Mouse (Mus musculus): ENCODE data around the gene Prkn. TPM values are rescaled to one million over a fixed set of nuclear protein-coding genes. Genes with fewer than 3 reads are reported as not detected.

Gene Prkn
- total and polyA plus RNA-seq, 3 experiments: 0.39 to 0.50 TPM; not detected in 1

- Histone ChIP-seq H3K27ac (ENCODE audit: control insufficient read depth, low read depth, low read length) (no peak overlapping the region), H3K9me3 (replicated peaks; ENCODE audit: insufficient read depth, low read length) (no peaks in the 10 kb centered on the region), H3K4me1 (ENCODE audit: control insufficient read depth in 1 of 2, insufficient read depth in 2 of 2, low read length in 2 of 2) (peaks cover 4 to 27% of the 10 kb centered on the region in 2 experiments; a peak in 3 of 4 replicates), H3K27me3 (ENCODE audit: control insufficient read depth in 1 of 2, insufficient read depth in 2 of 2, low read length in 2 of 2) (no peaks in the 10 kb centered on the region), H3K36me3 (ENCODE audit: control insufficient read depth in 1 of 2, insufficient read depth in 2 of 2, low read length in 2 of 2) (peaks cover 0 to 17% of the 10 kb centered on the region in 2 experiments; a peak in 2 of 4 replicates), H3K9ac (ENCODE audit: control insufficient read depth, low read depth, low read length, poor library complexity, severe bottlenecking) (no peak overlapping the region), H3K4me3 (ENCODE audit: control insufficient read depth in 1 of 2, insufficient read depth in 1 of 2, low read depth in 2 of 2, low read length in 2 of 2) (no peak overlapping the region), H3K79me2 (ENCODE audit: control insufficient read depth, insufficient read depth, low read length, poor library complexity) (no peaks in the 10 kb centered on the region)
- no peak for DNase-seq (ENCODE audit: low read depth, low spot score)
- no peak for TF ChIP-seq POLR2AphosphoS2 (IDR thresholded peaks at IDR 0.05; ENCODE audit: low read length)
- TF ChIP-seq GATA1 (IDR thresholded peaks at IDR 0.05; ENCODE audit: low read depth, low read length): no peak
- no peak for TF ChIP-seq MYC (IDR thresholded peaks at IDR 0.05; ENCODE audit: low read depth, low read length)
- TF ChIP-seq MAFK (IDR thresholded peaks at IDR 0.05; ENCODE audit: borderline replicate concordance, low read depth, low read length): no peak
- no peak for TF ChIP-seq ETS1 (IDR thresholded peaks at IDR 0.05; ENCODE audit: low read depth, low read length)
- no peak for TF ChIP-seq SMC3 (IDR thresholded peaks at IDR 0.05; ENCODE audit: low read depth, low read length)
- no peak for TF ChIP-seq MYB (IDR thresholded peaks at IDR 0.05; ENCODE audit: low read depth, low read length)
- no peak for TF ChIP-seq TCF12 (IDR thresholded peaks at IDR 0.05; ENCODE audit: low read depth, low read length)
- TF ChIP-seq POLR2AphosphoS5 (IDR thresholded peaks at IDR 0.05; ENCODE audit: borderline replicate concordance, low read depth, low read length): no peak
- TF ChIP-seq MAZ (IDR thresholded peaks at IDR 0.05; ENCODE audit: low read depth, low read length): no peak
- no peak for TF ChIP-seq USF1 (IDR thresholded peaks at IDR 0.05; ENCODE audit: low read depth, low read length)
- no peak for TF ChIP-seq NRF1 (IDR thresholded peaks at IDR 0.05; ENCODE audit: insufficient read depth, low read depth, low read length, poor library complexity, severe bottlenecking)
- TF ChIP-seq MAX (IDR thresholded peaks at IDR 0.05; ENCODE audit: low read length): no peak
- TF ChIP-seq USF2 (IDR thresholded peaks at IDR 0.05; ENCODE audit: borderline replicate concordance in 1 of 2, insufficient read depth in 1 of 2, low read depth in 1 of 2, low read length in 2 of 2): no peak
- TF ChIP-seq MXI1 (IDR thresholded peaks at IDR 0.05; ENCODE audit: low read depth, low read length): no peak
- TF ChIP-seq RCOR1 (IDR thresholded peaks at IDR 0.05; ENCODE audit: low read depth, low read length): no peak
Observed at GRCm38 (mm10) chr17:12045861-12046273, 1205.7 kb downstream of the Prkn start.

GRCm38 (mm10) chr17:12047032-12047431 is 1206.8 kb downstream of the Prkn start:
- Histone ChIP-seq H3K4me1 (ENCODE audit: control insufficient read depth in 1 of 2, insufficient read depth in 2 of 2, low read length in 2 of 2) (peaks cover 4 to 26% of the 10 kb centered on the region in 2 experiments; a peak in 3 of 4 replicates), H3K27me3 (ENCODE audit: control insufficient read depth in 1 of 2, insufficient read depth in 2 of 2, low read length in 2 of 2) (no peaks in the 10 kb centered on the region), H3K79me2 (ENCODE audit: control insufficient read depth, insufficient read depth, low read length, poor library complexity) (no peaks in the 10 kb centered on the region), H3K9ac (ENCODE audit: control insufficient read depth, low read depth, low read length, poor library complexity, severe bottlenecking) (no peak overlapping the region), H3K4me3 (ENCODE audit: control insufficient read depth in 1 of 2, insufficient read depth in 1 of 2, low read depth in 2 of 2, low read length in 2 of 2) (no peak overlapping the region), H3K27ac (ENCODE audit: control insufficient read depth, low read depth, low read length) (no peak overlapping the region), H3K9me3 (replicated peaks; ENCODE audit: insufficient read depth, low read length) (no peaks in the 10 kb centered on the region), H3K36me3 (ENCODE audit: control insufficient read depth in 1 of 2, insufficient read depth in 2 of 2, low read length in 2 of 2) (peaks cover 0 to 16% of the 10 kb centered on the region in 2 experiments; a peak in 2 of 4 replicates)
- no peak for DNase-seq (ENCODE audit: low read depth, low spot score)
- no peak for TF ChIP-seq ZC3H11A (IDR thresholded peaks at IDR 0.05; ENCODE audit: low read depth, low read length)

All from MEL (cell line).